Mouse (Mus musculus): ENCODE results near the gene Slit3.

The Slit3 gene

DNA sequence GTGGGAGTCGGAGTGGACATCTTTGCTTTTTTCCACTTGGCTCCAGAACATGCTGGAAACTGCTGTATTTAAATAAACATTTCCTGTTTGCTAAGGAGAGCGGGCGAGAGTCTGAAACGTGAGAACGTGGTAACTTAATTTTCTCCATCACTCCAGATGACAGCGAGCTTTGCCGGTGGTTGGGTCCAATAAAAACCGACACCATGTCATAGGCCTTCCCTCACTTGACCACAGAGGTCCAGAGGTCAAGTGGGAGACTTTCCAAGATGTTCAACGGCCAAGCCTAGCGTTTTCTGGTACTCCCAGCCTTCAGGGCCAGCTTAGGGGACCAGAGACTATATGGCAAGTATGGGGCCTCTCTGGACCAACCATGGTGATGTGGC, 4.1 kb downstream of the Slit3 start:
- peak; percentile 60 for DNase-seq

DNA sequence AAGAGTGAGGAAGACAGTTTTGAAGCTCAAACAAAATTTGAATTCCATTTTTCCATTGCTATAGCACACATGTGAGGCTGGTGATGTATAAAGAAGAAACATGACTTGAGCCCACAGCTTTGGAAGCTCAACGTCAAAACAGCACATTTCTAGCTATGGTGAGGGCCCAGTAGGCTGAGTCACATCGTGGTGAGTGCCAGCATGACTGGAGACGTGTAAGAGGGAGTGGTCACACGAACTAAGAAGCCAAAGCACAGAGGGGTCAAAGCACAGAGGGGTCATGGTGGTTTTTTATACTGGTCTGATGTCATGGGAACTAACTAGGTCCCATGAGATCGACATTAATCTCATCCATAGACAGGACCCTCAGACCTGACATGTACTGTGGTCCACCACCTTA, 10.7 kb downstream of the Slit3 start:
- no peak for DNase-seq

DNA sequence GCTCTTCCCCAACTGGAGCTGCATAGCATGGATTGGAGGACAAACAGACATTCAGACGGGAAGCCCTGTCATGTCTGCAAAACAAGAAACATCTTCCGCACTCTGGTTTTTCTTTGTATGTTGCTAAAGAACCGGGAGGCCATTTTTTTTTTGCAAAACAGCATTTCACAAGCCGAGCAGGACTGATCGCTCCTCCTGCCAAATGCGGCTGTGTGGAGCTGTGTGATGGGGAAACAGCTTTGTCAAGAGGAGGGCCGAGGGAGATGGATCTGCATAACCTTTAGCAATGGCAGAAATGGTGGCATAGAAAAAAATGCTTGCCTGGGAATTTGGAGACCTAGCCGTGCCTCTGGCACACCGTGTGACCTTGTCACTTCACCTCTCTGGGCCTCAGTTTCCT, 15.6 kb downstream of the Slit3 start:
- no peak for DNase-seq

DNA sequence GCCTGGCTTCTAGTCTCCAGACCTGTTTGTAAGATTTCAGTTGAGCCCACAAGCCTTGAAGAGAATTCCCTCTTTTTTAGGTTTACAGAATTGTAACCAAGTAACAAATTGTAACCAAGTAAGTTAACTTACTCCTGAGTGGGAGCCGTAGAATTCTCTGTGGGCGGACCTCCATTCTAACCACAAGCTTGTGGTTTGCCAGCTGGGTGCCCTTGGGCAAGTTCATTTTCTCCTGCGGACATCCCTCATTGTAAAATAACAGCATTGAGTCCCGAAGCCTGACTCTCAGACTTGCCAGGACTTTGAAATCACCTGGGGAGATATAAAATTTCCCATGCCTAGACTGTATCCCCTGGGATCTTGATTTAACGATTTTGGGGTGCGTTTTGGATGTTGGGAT, 19.1 kb downstream of the Slit3 start:
- no peak for DNase-seq

DNA sequence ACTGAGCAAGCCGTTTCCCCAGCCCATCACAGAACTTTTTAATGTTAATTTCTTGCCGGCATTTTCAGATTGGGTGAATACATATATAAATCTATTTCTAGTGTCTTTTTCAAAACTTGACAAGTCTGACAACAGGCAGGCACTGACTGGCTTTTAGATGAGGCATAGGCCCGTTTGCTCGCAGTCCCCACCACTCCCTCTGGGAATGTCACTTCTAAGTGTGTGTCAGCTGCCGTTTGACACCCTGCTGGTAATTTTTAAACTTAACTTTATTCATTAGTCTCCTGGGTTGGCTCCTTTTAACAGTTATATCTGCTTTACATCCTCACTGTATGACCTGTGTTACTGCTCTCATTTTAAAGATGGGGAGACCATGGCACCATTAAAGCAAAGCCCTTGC, 21.2 kb downstream of the Slit3 start:
- no peak for DNase-seq

DNA sequence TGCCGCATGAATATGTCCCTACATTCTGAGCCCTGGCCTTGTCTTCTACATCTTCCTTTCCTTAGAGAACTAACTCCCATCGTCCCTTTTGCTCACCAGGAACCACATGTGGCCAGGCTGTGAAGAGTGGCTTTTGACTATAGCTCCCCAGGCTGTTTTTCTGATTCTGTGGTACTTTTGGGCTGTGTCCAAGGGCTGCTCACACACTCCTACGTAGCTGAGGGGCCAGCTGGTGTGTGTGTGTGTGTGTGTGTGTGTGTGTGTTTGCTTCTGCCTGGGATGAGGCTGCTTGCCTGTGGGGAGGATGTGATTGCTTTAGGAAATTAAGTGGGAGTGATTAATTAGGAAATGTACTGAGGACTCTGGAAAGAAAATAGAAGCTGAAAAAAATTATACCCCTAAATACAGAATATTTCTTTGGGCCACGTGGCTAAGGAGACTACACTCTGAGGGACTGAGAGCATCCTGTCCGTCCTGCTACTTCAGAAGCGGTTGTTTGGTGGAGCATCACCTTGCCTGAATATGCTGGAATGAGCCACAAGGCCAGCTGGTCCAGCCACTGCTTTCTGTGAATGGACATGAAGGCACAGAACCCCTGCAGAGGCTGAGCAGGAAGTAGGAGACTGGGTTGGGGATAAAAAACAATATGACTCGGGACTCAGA, 21.8 kb downstream of the Slit3 start:
- DNase-seq, result peak; percentile 66

DNA sequence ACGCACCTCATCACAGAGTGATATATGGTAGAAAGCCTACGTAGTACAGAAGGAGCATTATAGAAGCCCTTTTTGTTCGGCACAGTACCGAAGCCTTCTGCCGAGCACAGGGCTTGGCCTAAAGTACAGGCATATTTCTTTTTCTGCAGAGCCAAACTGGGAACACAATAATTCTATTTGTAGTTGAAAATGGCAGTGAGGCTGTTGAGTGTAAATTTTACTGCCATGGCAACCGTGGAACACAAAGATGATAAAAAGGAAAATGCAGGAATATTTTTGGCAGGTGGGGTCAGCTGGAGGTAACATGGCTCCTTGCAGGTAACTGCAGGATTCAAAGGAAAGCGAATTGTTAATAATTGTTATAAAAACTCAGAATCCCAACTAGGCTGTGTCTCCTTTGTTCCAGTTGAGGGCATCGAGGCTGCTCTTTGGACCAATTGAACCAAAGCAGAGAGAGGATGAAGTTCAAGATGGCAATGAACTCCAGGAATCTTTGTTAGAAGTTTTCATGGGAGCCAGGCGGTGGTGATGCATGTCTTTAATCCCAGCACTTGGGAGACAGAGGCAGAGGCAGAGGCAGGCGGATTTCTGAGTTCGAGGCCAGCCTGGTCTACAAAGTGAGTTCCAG, 26.9 kb downstream of the Slit3 start:
- peak; percentile 23 for DNase-seq

DNA sequence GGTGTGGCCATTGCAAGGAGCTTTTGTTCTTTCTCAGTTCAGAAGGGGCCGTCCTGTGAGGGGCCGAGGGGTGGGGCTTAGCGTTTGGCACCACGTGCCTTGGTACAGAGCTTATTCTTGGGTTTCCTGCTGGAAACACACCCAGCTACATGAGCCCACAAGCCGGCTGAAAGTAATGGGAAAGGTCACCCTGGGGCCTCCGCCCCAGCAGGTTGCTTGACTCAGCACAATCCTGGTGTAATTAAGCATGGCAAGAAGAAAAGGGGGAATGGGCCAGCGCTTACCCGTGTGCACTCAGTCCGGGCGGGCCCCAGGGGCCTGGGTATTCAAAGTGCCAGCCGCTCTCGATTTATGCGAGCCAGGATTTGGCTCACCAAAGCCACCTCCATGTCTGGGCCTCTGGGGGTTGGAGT, 30.5 kb downstream of the Slit3 start:
- DNase-seq, result peak; percentile 44

DNA sequence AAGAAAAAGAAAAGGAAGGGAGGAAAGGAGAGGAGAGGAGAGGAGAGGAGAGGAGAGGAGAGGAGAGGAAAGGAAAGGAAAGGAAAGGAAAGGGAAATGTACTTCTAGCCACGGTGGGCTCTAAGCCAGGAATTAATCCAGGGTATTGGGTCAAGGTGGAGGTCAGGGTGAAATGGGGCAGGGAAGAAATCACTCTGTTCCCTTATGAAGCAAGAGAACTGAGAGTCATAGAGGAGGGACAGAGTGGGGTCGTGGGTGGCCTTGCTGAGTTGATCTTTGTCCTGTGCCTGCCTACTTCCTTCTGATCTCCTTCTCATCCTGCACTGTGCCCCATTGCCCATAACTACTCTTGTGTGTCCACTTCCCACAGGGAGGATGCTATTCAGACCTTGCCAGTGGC, 31.9 kb downstream of the Slit3 start:
- peak; percentile 14 for DNase-seq

DNA sequence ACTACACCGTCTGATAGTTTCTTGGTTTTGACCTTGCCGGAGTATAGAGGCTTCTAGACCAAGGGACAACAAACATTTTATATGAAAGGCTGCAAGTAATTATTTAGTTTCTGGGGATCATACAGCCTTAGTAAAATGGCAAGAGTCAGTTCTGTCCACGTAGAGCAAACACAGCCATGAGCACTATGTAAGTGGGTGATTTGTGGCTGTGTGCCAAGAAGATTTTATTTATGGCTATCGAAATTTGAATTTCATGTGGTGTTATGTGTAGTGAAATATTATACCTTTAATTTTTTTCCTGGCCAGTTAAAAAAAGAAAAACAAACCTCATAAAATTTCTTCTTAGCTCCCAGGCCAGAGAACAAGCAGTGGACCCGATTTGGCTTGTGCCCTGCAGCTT, 33.4 kb downstream of the Slit3 start:
- DNase-seq, result no peak

DNA sequence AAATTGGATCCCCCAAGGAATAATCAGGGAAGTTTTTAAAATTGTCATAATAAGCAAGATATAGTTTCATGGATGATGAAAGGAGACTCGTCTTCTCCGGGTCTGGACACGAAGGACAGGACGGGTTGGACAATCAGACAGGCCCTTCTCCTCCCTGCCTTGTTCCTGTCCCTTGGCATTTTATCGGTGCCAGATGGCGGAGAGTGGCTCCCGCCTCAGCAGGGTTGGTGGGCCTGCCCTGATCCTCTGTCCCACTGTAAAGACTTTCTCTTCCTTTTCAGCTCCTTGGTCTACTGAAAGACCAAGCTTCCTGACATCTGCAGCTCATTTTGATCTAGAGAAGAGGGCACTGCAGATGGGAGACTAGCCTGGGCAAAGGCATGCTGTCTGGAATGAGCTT, 34.3 kb downstream of the Slit3 start:
- no peak for DNase-seq

DNA sequence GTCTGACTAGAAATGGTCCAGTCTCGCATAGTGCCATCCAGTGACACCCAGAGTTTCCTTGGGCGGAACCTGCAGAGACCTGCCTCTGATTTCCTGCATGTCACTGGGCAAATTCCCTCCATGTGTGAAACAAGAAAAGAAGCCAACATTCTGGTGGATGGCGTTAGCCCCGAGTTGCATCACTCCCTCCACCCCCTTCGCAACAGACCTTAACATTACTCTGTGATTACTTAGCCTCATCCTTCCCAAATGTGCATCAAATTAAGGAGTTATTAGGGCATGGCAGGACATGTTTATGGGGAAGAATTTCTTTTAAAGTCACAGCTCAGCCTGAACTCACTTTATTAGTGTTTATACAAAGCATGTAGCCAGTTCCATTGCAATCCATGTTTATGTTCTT, 35.7 kb downstream of the Slit3 start:
- DNase-seq, result no peak

DNA sequence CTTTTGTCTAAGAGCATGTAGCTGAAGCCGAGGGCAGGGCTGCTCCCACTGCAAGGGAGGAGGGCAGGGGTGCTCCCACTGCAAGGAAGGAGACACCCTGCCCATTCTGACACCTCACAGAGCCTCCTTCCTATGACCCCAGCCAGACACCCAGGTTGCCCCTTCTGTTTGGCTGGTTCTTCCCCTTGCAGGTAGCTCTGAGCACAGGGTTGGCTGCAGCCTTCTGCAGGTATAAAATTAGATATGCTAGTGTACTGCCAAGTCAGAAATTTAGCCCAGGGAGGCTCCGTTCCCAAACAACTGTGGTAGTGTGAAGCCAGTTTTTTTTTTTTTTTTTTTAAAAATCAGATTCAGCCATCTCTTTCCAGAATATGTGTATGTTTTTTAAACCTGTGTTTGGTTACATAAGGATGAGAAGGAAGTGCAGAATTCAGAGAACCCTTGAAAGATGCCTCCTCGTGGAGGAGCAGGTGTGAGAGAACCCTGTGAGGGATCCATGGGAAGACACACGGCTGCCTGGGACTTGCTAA, 39.7 kb downstream of the Slit3 start:
- DNase-seq, result no peak

DNA sequence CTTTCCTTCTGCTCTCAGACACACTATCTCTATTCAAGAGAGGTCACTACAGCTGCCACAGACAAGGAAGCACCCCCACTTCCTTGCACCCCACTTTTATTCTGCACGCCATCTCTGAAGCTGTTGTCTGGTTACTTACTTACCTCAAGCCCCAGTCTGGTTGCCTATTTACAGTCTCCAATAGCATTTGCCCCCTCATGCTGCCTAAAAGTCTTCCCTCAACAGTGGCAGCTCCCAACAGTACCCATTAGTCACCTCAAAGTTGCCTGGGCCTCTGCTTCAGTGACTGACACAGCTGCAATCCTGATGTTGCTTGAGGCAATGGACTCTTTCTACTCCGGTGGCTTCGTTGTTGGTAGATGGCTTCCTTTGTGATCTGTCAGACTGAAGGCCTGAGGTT, 42.4 kb downstream of the Slit3 start:
- no peak for DNase-seq

DNA sequence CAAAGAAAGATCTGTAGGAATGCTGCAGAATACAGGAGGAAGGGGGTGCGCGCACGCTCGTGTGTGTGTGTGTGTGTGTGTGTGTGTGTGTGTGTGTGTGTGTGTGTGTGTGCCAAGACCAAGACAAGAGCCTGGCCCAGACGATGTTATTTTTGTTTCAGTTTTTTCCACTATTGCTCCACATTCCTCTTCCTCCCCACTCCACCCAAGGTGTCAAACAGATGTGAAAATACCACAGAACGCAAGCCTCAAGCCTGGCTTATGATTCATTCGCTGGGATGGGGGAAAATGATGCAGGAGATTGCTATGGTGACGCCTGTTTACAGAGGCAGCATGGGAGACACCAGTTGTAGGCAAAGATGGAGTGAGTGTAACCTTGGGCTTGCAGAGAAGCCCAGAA, 46.2 kb downstream of the Slit3 start:
- DNase-seq, result no peak

DNA sequence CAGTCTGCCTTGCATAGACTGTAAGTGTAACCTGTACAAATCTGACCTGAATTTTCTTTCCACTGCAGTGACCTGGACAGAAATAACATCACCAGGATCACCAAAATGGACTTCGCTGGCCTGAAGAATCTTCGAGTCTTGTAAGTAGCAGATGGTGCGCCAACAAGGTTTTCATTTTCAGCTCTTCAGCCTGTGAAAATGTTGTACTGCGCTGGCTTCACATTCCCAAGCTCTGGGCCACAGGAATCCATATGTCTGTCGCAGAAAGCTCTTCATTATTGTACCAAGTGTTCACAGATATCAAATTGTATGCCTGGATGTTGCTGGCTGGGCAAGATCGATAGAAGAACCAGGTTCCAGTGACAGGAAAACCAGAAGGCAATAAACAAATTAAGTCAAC, 50.5 kb downstream of the Slit3 start:
- no peak for DNase-seq

DNA sequence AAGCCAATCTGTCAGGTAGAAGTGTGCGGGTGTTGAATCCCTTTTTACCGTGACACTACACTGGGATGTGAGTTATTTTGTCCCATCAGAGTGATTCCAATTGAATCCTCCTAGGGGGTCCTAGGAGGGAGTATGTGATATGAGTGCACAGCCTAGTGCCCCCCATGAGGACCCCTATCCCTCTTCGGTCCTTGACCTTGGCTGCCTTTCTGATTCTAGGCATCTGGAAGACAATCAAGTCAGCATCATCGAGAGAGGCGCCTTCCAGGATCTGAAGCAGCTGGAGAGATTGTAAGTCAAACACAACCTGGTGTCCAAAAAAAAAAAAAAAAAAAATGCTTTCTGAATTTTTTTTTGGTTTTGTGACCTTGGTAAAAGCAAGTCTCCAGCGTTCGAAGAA, 56.5 kb downstream of the Slit3 start:
- no peak for DNase-seq

DNA sequence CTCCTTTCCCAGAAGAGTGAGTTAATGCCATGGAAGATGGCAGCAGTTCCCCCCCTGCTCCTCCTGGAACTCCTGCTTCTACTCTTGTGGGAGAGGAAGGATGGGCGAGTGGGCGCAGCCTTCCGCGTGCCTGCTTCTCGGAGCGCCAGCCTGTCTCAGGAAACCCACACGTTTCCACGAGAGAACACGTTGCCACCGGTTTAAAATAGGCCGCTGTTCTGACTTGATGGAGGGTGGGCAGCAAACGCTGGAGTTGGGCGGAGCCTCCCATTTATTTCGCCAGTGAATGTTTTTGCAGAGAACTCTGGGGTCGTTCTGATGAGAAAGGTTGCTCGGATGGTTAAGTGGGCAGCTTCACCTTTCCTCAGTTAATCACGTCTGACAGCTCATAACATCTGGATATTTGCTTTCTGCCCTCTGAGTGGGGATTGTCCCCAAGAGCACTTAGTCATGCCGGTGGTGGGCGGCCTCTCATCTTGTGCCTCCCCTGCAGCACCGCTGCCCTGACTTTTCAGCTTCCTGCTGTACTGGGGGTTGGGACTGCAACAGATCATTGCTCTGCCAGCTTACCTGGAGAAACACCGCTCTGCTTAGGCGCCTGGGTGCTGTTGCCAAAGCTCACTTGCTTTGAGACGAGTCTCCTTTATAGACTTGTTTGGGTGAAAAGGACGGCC, 57.3 kb downstream of the Slit3 start:
- DNase-seq, result peak; percentile 23

DNA sequence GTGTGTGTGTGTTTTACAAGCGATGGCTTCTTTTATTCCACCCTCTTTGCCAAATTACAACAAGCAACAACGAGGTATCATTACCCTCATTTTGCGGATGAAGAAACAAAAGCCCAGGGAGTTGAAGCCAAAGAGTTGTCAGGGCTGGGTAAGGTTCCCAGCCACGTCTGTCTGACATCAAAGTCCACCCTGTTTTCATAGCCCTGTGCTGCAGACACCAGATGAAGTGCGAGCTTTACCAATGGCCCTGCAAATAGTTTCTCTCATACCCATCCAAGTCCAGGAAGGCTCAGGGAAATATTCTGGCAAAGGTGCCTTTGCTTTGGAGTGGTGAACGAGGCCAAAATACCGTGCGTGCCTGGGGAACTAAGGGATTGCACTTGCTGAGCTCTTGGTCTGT, 58.3 kb downstream of the Slit3 start:
- DNase-seq, result no peak

DNA sequence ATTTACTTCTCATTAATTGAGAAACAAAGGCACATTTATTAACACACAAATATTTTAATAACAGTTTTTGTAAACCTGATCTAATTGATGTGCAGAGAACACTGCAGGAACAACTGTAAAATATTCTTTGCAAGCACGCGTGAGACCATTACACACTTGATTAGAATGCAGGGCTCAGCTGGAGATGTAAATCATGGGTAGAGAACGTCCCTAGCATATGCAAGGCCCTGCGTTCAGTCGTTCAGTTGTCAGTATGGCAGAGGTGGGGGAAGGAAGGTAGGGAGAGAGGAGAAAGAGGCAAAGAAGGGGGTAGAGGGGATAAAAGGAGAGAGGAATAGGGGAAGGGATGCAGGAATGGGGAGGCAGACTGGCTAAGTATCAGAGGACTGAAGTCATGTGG, 61.9 kb downstream of the Slit3 start:
- no peak for DNase-seq

DNA sequence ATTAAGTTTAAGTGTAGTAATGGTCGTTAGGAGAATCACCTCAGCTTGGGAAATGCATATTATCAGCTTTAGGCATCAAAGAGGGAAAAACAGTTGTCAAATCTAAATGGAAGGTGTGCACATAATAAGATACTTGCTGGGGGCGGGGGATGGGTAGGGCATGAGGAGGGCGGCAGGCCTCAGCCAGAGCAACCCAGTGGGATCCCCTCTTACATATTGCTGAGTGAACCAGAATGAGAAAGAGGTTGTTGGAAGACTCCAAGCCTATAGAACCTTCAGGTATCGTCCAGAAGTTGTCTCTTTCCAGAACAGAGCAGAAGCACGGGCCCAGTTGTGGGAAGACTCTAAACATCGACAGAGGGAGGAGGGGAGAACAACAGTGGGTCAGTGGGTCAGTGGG, 73.8 kb downstream of the Slit3 start:
- no peak for DNase-seq

DNA sequence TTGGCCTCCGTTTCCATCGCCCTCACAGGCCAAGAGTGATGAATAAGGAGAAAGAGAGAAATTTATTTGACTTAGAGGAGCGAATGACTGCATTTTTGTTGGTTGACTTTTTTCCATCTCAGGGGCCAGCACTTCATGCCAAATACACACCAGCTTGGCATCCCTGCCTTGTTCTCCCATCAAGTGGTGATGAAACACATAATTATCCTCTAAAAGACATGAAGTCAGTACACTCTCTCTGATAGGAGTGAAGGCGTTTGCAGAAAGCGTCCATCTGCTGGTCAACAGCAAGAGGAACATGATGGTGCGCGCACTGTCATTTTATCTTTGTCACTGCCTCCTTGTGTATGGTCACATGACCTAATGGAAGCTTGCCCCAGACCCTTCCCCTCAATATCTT, 75.8 kb downstream of the Slit3 start:
- DNase-seq, result no peak

DNA sequence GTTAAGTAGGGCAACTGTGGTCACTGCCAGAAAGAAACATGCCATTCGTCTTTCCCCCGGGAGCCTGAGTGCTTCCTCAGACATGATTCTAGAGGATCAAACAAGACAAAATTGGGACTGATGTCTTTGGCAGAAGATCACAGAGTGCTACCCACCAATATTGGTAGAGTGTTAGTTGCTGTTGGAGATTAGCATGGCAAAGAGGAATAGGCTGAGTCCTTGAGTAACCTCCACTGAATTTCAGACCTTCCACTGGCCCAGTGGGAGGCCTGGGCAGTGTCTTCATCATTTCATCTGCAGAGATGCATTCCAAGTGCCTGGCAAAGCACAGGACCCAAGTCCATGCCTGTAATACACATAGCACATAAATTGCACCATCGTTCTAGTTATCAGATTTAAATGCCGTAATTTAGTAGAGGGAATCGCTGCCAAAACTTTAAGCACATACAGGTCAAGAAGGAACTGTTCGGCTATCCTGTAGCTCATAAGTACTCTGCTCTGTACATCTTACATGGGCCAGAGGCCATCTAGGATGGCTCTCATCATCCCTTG, 77.6 kb downstream of the Slit3 start:
- no peak for DNase-seq

DNA sequence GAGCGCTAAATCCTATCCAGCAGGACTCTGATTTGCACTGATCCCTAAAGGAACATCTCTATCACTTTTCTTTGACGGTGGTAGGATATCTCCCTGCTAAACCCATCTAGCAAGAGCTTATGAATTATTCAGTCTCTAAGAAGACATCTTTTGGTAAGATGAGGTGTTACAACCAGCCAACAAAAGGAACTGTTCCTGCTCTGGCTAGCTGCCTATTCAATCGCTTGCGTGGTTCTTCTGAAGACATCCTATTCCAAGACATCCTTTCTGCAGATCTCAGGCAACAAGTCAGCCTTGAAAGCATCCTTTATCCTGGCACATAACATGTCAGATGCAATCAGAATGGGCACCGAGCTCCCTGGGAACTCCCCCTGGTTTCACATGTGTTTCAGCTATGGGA, 81.3 kb downstream of the Slit3 start:
- DNase-seq, result no peak

Measured in kidney, postnatal 10 days (tissue).